Mouse (Mus musculus) lung, embryonic 16.5 days (tissue): ENCODE data around the gene Mier2. TPM values are rescaled to one million over a fixed set of nuclear protein-coding genes. Genes with fewer than 3 reads are reported as not detected.

ENCODE experiments used
- ATAC-seq: fragments of 200-750 bp; cut with Nextera tagmentation; 2 replicates; pipeline ENCODE4 v1.8.0; 2017; ENCODE audit warnings: low read depth, mild to moderate bottlenecking, moderate library complexity
- H3K27ac ChIP-seq: fragments of 300-500 bp; sonication (generic); 2 replicates; pipeline ENCODE4 v1.5.1; 2014; ENCODE audit warnings: mild to moderate bottlenecking, control low read depth, low read length
- H3K27me3 ChIP-seq: fragments of 300-500 bp; sonication (generic); 2 replicates; pipeline ENCODE4 v1.6.1; 2014; ENCODE audit warnings: low read depth, low read length, mixed read lengths; ENCODE audit not compliant: control insufficient read depth, insufficient read depth
- H3K36me3 ChIP-seq: fragments of 300-500 bp; sonication (generic); 2 replicates; pipeline ENCODE4 v1.6.1; 2014; ENCODE audit warnings: low read length; ENCODE audit not compliant: control insufficient read depth, insufficient read depth
- H3K4me1 ChIP-seq: fragments of 300-500 bp; sonication (generic); replicated peaks from 2 replicates; pipeline ENCODE4 v1.6.1; 2014; ENCODE audit warnings: low read length, mixed read lengths; ENCODE audit not compliant: control insufficient read depth, insufficient read depth
- H3K4me2 ChIP-seq: fragments of 300-500 bp; sonication (generic); 2 replicates; pipeline ENCODE4 v1.6.1; 2014; ENCODE audit warnings: low read depth, low read length, control low read depth
- H3K4me3 ChIP-seq: fragments of 300-500 bp; sonication (generic); 2 replicates; pipeline ENCODE4 v1.5.1; 2014; ENCODE audit warnings: mild to moderate bottlenecking, low read length, control low read depth
- H3K9ac ChIP-seq: fragments of 300-500 bp; sonication (generic); 2 replicates; pipeline ENCODE4 v1.6.1; 2014; ENCODE audit warnings: low read length, control low read depth
- H3K9me3 ChIP-seq: fragments of 300-500 bp; sonication (generic); 2 replicates; pipeline ENCODE4 v1.6.1; 2016; ENCODE audit warnings: low read length; ENCODE audit not compliant: control insufficient read depth
- WGBS: fragments of 180-500 bp; shearing (Covaris S2); extraction: QIAGEN DNeasy Blood & Tissue Kit; methylation state at CpG from one replicate; pipeline ENCODE4 v1.1.7; 2014; 5-methylcytosine and 5-hydroxymethylcytosine counted together
- polyA plus RNA-seq: library from polyadenylated mRNA; unstranded; fragments of >200 nt; fragmentation: Nextera tagmentation; extraction: Ambion mirVana; gene quantifications from 2 replicates; pipeline ENCODE4 v1.2.1, GENCODE M21; 2015

The Mier2 gene
- polyA plus RNA-seq, 1 experiment from 2014 or later, result 44.9 TPM

DNA sequence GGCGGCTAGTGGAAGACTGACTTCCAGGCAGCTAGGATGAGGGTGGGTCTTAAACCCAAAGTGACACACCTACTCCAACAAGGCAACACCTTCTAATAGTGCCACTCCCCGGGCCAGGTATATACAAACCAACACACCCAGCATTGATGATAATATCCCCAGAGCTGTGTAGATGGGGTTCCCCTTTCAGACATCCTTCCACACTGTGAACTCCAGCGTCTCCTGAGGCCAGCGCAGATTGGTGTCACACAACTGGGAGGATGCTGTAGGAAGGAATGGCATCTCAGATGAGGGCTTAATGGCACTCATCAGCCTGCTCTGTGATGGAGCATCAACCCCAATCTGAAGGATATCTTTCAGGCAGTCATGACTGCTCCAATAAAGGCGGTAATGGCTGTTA is 2.5 kb upstream of the Mier2 start:
- Histone ChIP-seq H3K27ac (no peak overlapping the region), H3K9ac (no peak overlapping the region), H3K4me1 (peaks cover 9% of the 10 kb centered on the region), H3K36me3 (no peaks in the 10 kb centered on the region), H3K9me3 (no peaks in the 10 kb centered on the region), H3K4me3 (no peak overlapping the region), H3K4me2 (no peak overlapping the region), H3K27me3 (no peaks in the 10 kb centered on the region)
- ATAC-seq, result no peak
- 91% methylated on average over 5 of the region's 5 CpGs for WGBS

DNA sequence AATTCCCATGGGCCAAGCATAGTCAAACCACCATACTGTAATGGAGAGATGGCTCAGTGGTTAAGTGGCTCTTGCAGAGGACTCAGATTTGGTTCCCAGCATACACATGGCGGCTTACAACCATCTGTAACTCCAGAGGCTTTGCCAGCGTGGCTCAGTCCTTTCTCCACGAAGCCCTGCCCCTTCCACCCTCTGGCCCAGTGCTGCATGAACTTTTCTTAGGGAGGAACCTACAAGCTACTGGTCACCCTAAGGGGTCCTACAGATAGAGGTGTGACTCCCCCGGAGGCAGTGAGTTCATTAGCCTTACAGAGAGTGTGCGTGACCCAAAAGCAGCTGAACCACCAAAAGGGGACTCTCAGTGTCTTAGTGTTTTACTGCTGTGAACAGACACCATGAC is 2.0 kb upstream of the Mier2 start:
- Histone ChIP-seq H3K4me1 (peaks cover 11% of the 10 kb centered on the region), H3K36me3 (no peaks in the 10 kb centered on the region), H3K9ac (no peak overlapping the region), H3K27me3 (no peaks in the 10 kb centered on the region), H3K9me3 (no peaks in the 10 kb centered on the region), H3K4me2 (no peak overlapping the region), H3K27ac (no peak overlapping the region), H3K4me3 (no peak overlapping the region)
- no peak for ATAC-seq
- WGBS, result 87% methylated on average over 5 of the region's 5 CpGs

DNA sequence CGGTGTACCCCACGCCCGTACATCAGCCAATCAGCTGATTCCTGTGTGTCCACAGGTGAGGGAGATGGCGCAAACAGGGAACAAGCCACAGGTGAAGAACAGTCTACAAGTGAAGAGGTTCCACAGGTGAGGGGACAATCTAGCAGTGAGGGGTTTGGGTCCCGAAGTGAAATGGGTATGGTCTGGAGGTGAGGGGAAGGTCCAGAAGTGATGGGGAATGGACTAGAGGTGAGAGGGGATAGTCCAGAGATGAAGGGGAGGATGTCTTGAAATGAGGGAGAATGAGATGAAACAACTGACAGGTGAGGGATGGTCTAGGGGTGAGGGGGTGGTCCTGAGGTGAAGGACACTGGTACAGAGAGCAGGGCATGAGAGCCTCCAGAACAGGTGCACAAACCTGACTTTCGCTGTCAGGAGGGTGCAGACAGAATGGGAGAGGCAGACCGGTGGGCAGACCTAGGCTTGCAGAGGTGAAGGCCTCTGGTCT is 282 bp upstream of the Mier2 start:
- 24% methylated on average over 7 of the region's 7 CpGs for whole genome bisulfite sequencing
- peak overlapping the region; percentile 94 for H3K9ac ChIP-seq
- H3K4me2 ChIP-seq, result peak overlapping the region; percentile 87
- H3K4me1 ChIP-seq, result peaks cover 11% of the 10 kb centered on the region
- H3K4me3 ChIP-seq, result peak overlapping the region; percentile 87
- H3K27me3 ChIP-seq, result no peaks in the 10 kb centered on the region
- H3K27ac ChIP-seq, result no peak overlapping the region
- no peaks in the 10 kb centered on the region for H3K9me3 ChIP-seq
- ATAC-seq, result peak; percentile 6
- H3K36me3 ChIP-seq, result no peaks in the 10 kb centered on the region

DNA sequence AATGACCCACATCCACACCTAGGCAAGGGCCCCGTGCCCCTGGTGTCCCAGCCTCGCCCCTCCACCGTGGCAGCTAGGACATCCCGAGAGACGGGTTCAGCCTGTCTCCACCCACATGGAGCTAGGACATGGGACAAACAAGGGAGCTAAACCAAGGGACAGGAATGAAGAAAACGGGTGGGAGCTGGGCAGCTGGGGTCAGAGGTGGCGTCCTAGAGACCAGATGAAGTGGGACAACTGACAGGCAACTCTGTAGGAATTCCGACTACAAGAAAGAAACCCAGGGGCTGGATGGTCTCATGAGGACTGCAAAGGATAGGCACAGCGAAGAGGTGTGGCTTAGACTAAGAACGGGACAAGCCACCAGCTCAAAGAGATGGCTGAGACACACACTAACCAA is 1.3 kb downstream of the Mier2 start:
- 20% methylated on average over 10 of the region's 10 CpGs for WGBS
- Histone ChIP-seq H3K4me3 (peak overlapping the region; percentile 87), H3K4me2 (peak overlapping the region; percentile 87), H3K27ac (no peak overlapping the region), H3K36me3 (peaks cover 11% of the 10 kb centered on the region), H3K9ac (peak overlapping the region; percentile 94), H3K9me3 (no peaks in the 10 kb centered on the region), H3K4me1 (peaks cover 11% of the 10 kb centered on the region), H3K27me3 (no peaks in the 10 kb centered on the region)
- ATAC-seq, result no peak

DNA sequence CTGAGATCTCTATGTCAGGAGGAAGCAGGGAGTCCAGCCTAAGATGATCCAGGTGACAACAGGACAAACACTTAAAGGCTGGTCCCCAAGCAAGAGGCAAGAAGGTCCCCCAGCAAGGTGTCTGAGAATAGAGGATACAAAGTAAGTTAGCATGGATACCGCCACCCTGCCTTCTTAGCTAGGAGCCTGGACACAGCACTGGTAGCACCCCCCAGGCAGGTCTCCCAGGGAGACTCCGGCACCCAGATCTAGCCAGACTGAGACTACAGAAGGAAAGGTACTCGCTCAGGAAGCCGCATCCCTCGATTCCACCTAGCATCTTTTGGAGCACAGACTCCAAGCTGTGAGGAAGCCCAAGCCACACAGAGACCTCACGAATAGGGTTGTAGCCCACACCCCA is 1.8 kb downstream of the Mier2 start:
- H3K27ac ChIP-seq, result no peak overlapping the region
- no peaks in the 10 kb centered on the region for H3K9me3 ChIP-seq
- H3K4me1 ChIP-seq, result peaks cover 11% of the 10 kb centered on the region
- H3K4me2 ChIP-seq, result peak overlapping the region; percentile 87
- H3K4me3 ChIP-seq, result peak overlapping the region; percentile 87; the same call in 1 of the 2 replicates
- peak overlapping the region; percentile 94 for H3K9ac ChIP-seq
- no peak for ATAC-seq
- 85% methylated on average over 6 of the region's 6 CpGs for WGBS
- peaks cover 16% of the 10 kb centered on the region for H3K36me3 ChIP-seq
- no peaks in the 10 kb centered on the region for H3K27me3 ChIP-seq

DNA sequence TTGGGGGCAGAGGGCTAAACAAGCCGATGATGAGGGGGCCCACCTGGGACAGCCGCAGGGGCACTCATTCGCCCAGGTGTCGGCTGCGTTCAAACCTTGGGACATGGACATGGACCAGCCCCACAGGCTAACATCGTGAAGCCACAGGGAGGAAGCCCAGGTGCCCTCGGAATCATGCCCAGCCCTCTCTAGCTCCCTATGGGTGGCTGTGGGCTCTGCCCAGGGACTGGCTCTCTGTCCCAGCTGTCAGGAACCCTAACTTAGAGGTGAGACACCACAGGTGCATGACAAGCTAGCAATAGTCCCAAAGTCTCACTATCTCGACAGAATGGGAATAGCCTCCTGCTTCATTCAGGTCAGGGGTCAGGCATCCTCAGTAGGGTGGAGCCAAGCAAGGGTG is 2.5 kb downstream of the Mier2 start:
- H3K4me2 ChIP-seq, result no peak overlapping the region

DNA sequence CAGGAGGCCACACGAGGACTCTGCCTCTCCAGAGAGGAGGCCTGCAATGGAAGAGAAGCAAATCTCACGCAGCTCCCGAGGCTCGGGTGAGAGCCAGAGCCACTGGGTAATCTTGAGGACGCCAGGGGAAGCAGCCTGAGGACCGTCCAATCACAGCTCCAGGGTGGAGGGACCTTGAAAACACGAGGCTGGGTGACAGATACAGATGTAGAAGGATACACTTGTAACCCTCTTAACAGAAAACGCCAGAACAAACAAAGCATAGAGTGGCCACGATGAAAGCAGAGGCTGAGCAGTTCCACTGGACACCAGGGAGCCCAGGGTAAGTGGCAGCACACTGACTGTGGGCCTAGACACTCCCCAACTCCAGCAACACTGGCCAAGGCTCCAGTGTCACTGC is 4.6 kb downstream of the Mier2 start:
- H3K4me3 ChIP-seq, result no peak overlapping the region
- WGBS, result 52% methylated on average over 9 of the region's 9 CpGs
- peaks cover 11% of the 10 kb centered on the region for H3K4me1 ChIP-seq
- no peaks in the 10 kb centered on the region for H3K9me3 ChIP-seq
- H3K36me3 ChIP-seq, result peaks cover 36% of the 10 kb centered on the region
- no peak overlapping the region for H3K27ac ChIP-seq
- ATAC-seq, result no peak
- no peak overlapping the region for H3K9ac ChIP-seq
- H3K4me2 ChIP-seq, result no peak overlapping the region
- H3K27me3 ChIP-seq, result no peaks in the 10 kb centered on the region

More for the DNA sequence above, 2.5 kb downstream of the Mier2 start:
- ATAC-seq, result no peak
- Histone ChIP-seq H3K4me1 (peaks cover 11% of the 10 kb centered on the region), H3K9ac (no peak overlapping the region), H3K4me3 (no peak overlapping the region), H3K36me3 (peaks cover 22% of the 10 kb centered on the region), H3K27me3 (no peaks in the 10 kb centered on the region), H3K27ac (no peak overlapping the region), H3K9me3 (no peaks in the 10 kb centered on the region)
- 80% methylated on average over 8 of the region's 8 CpGs for WGBS

DNA sequence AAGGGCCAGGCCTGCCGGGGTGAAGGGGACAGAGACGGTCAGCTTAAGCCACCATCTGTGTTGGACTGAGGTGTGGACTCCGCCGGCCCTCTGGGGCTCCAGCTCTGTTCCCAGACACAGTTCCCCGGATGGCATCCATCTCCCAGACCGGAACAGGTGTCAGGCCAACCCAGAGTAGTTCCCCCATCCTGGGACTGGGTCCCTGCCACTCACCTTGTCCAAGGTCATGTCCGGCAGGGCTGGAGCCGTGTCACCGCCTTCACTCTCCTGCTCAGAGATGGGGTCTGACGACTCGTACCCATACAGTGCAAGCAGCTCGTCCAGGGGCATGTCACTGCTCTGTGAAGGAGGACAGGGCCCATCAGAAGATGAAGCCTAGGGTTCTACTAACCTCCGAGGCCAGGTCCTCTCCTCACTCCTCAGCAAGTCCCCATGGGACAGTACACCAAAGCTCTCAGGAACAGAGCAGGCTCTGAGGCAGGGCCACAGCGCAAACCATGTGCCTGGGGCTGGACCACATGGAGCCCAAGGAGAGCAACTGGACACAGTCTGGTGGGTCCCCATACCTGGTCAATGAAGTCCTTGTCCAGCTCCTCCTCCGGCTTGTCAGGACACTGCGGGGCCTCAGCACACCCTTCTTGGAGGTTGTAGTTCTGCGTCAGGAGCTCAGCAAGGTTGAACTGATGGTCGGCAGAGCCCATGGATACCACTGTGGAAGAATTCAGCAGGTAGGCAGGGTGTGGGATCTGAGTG is 5.9 kb downstream of the Mier2 start:
- WGBS, result 87% methylated on average over 18 of the region's 18 CpGs
- H3K4me3 ChIP-seq, result no peak overlapping the region
- peaks cover 47% of the 10 kb centered on the region for H3K36me3 ChIP-seq
- H3K9me3 ChIP-seq, result no peaks in the 10 kb centered on the region
- no peak overlapping the region for H3K4me2 ChIP-seq
- no peak overlapping the region for H3K27ac ChIP-seq
- no peaks in the 10 kb centered on the region for H3K27me3 ChIP-seq
- H3K9ac ChIP-seq, result no peak overlapping the region
- no peak for ATAC-seq
- H3K4me1 ChIP-seq, result peaks cover 11% of the 10 kb centered on the region

DNA sequence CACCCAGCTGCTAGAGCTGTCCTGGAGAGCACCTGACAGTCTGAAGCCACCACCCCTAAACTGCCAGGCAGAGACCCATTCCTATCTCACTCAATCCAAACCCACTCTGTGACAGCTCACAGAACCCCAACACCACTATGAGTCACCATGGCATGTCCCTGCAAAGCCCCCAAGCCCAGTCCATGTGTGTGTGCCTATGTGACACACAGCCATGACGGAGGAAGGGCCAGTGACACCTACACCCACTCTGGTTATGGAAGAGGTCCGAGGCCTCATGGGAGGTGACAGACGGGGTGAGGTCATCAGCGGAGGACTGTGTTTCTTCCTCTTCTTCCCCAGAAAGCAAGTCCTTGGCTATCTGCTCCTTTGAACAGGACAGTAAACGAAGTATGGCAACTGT is 6.5 kb downstream of the Mier2 start:
- Histone ChIP-seq H3K9me3 (no peaks in the 10 kb centered on the region), H3K4me1 (peaks cover 7% of the 10 kb centered on the region), H3K9ac (no peak overlapping the region), H3K4me2 (no peak overlapping the region), H3K36me3 (peaks cover 52% of the 10 kb centered on the region), H3K4me3 (no peak overlapping the region), H3K27ac (no peak overlapping the region), H3K27me3 (no peaks in the 10 kb centered on the region)
- no peak for ATAC-seq
- 85% methylated on average over 5 of the region's 5 CpGs for WGBS
